Mouse (Mus musculus): ENCODE measurements around the gene Ttll5. TPM values are rescaled to one million over a fixed set of nuclear protein-coding genes. Genes with fewer than 3 reads are reported as not detected.

The Ttll5 gene
- polyA plus RNA-seq, 1 experiment, result 31.2 TPM

- H3K4me1 ChIP-seq (ENCODE audit: control insufficient read depth, insufficient read depth, low read length), result peaks cover 10% of the 10 kb centered on the region
- no peak overlapping the region for H3K27ac ChIP-seq (ENCODE audit: insufficient read depth, low read length)
- TF ChIP-seq POLR2A (IDR thresholded peaks at IDR 0.05; ENCODE audit: extremely low read depth, insufficient read depth, low read length), result no peak
- no peak for TF ChIP-seq CTCF (IDR thresholded peaks at IDR 0.05; ENCODE audit: extremely low read depth, insufficient read depth, low read length)
- no peak overlapping the region for H3K4me3 ChIP-seq (ENCODE audit: insufficient read depth, low read length)
These were observed 180.2 kb downstream of the Ttll5 start for GRCm38 (mm10) chr12:86004627-86005026.

- TF ChIP-seq CTCF (IDR thresholded peaks at IDR 0.05; ENCODE audit: extremely low read depth, insufficient read depth, low read length), result no peak
- no peak for TF ChIP-seq POLR2A (IDR thresholded peaks at IDR 0.05; ENCODE audit: extremely low read depth, insufficient read depth, low read length)
- H3K27ac ChIP-seq (ENCODE audit: insufficient read depth, low read length), result no peak overlapping the region
- no peak overlapping the region for H3K4me3 ChIP-seq (ENCODE audit: insufficient read depth, low read length)
- H3K4me1 ChIP-seq (ENCODE audit: control insufficient read depth, insufficient read depth, low read length), result peaks cover 3% of the 10 kb centered on the region
These were observed 182.9 kb downstream of the Ttll5 start for GRCm38 (mm10) chr12:86007377-86007776.

GRCm38 (mm10) chr12:86010656-86011055 lies 186.2 kb downstream of the Ttll5 start:
- H3K4me1 ChIP-seq (ENCODE audit: control insufficient read depth, insufficient read depth, low read length), result peaks cover 3% of the 10 kb centered on the region
- no peak overlapping the region for H3K4me3 ChIP-seq (ENCODE audit: insufficient read depth, low read length)
- H3K27ac ChIP-seq (ENCODE audit: insufficient read depth, low read length), result no peak overlapping the region
- TF ChIP-seq POLR2A (IDR thresholded peaks at IDR 0.05; ENCODE audit: extremely low read depth, insufficient read depth, low read length), result no peak
- TF ChIP-seq CTCF (IDR thresholded peaks at IDR 0.05; ENCODE audit: extremely low read depth, insufficient read depth, low read length), result no peak

GRCm38 (mm10) chr12:86012195-86012594 lies 187.7 kb downstream of the Ttll5 start:
- peaks cover 5% of the 10 kb centered on the region for H3K4me1 ChIP-seq (ENCODE audit: control insufficient read depth, insufficient read depth, low read length)
- H3K4me3 ChIP-seq (ENCODE audit: insufficient read depth, low read length), result no peak overlapping the region
- no peak overlapping the region for H3K27ac ChIP-seq (ENCODE audit: insufficient read depth, low read length)
- TF ChIP-seq POLR2A (IDR thresholded peaks at IDR 0.05; ENCODE audit: extremely low read depth, insufficient read depth, low read length) (no peak), CTCF (IDR thresholded peaks at IDR 0.05; ENCODE audit: extremely low read depth, insufficient read depth, low read length) (no peak)

- H3K4me3 ChIP-seq (ENCODE audit: insufficient read depth, low read length), result no peak overlapping the region
- H3K4me1 ChIP-seq (ENCODE audit: control insufficient read depth, insufficient read depth, low read length), result peaks cover 4% of the 10 kb centered on the region
- H3K27ac ChIP-seq (ENCODE audit: insufficient read depth, low read length), result no peak overlapping the region
- TF ChIP-seq CTCF (IDR thresholded peaks at IDR 0.05; ENCODE audit: extremely low read depth, insufficient read depth, low read length) (no peak), POLR2A (IDR thresholded peaks at IDR 0.05; ENCODE audit: extremely low read depth, insufficient read depth, low read length) (no peak)
These were observed 189.7 kb downstream of the Ttll5 start for GRCm38 (mm10) chr12:86014174-86014573.

GRCm38 (mm10) chr12:86014621-86015020 lies 190.2 kb downstream of the Ttll5 start:
- Histone ChIP-seq H3K27ac (ENCODE audit: insufficient read depth, low read length) (no peak overlapping the region), H3K4me3 (ENCODE audit: insufficient read depth, low read length) (no peak overlapping the region), H3K4me1 (ENCODE audit: control insufficient read depth, insufficient read depth, low read length) (peaks cover 4% of the 10 kb centered on the region)
- TF ChIP-seq POLR2A (IDR thresholded peaks at IDR 0.05; ENCODE audit: extremely low read depth, insufficient read depth, low read length) (no peak), CTCF (IDR thresholded peaks at IDR 0.05; ENCODE audit: extremely low read depth, insufficient read depth, low read length) (no peak)

- Histone ChIP-seq H3K4me3 (ENCODE audit: insufficient read depth, low read length) (no peak overlapping the region), H3K4me1 (ENCODE audit: control insufficient read depth, insufficient read depth, low read length) (peaks cover 4% of the 10 kb centered on the region), H3K27ac (ENCODE audit: insufficient read depth, low read length) (no peak overlapping the region)
- TF ChIP-seq POLR2A (IDR thresholded peaks at IDR 0.05; ENCODE audit: extremely low read depth, insufficient read depth, low read length), result no peak
- TF ChIP-seq CTCF (IDR thresholded peaks at IDR 0.05; ENCODE audit: extremely low read depth, insufficient read depth, low read length), result no peak
These were observed 190.7 kb downstream of the Ttll5 start for GRCm38 (mm10) chr12:86015114-86015513.

- H3K4me3 ChIP-seq (ENCODE audit: insufficient read depth, low read length), result no peak overlapping the region
- H3K4me1 ChIP-seq (ENCODE audit: control insufficient read depth, insufficient read depth, low read length), result peaks cover 4% of the 10 kb centered on the region
- TF ChIP-seq CTCF (IDR thresholded peaks at IDR 0.05; ENCODE audit: extremely low read depth, insufficient read depth, low read length), result no peak
- TF ChIP-seq POLR2A (IDR thresholded peaks at IDR 0.05; ENCODE audit: extremely low read depth, insufficient read depth, low read length), result no peak
- H3K27ac ChIP-seq (ENCODE audit: insufficient read depth, low read length), result no peak overlapping the region
These were observed 192.9 kb downstream of the Ttll5 start for GRCm38 (mm10) chr12:86017360-86017759.

- Histone ChIP-seq H3K4me3 (ENCODE audit: insufficient read depth, low read length) (no peak overlapping the region), H3K27ac (ENCODE audit: insufficient read depth, low read length) (no peak overlapping the region), H3K4me1 (ENCODE audit: control insufficient read depth, insufficient read depth, low read length) (peaks cover 4% of the 10 kb centered on the region)
- TF ChIP-seq POLR2A (IDR thresholded peaks at IDR 0.05; ENCODE audit: extremely low read depth, insufficient read depth, low read length) (no peak), CTCF (IDR thresholded peaks at IDR 0.05; ENCODE audit: extremely low read depth, insufficient read depth, low read length) (no peak)
These were observed 197.1 kb downstream of the Ttll5 start for GRCm38 (mm10) chr12:86021583-86021982.

GRCm38 (mm10) chr12:86022282-86022984 lies 198.0 kb downstream of the Ttll5 start:
- Histone ChIP-seq H3K4me3 (ENCODE audit: insufficient read depth, low read length) (no peak overlapping the region), H3K4me1 (ENCODE audit: control insufficient read depth, insufficient read depth, low read length) (no peaks in the 10 kb centered on the region), H3K27ac (ENCODE audit: insufficient read depth, low read length) (no peak overlapping the region)
- TF ChIP-seq POLR2A (IDR thresholded peaks at IDR 0.05; ENCODE audit: extremely low read depth, insufficient read depth, low read length) (no peak), CTCF (IDR thresholded peaks at IDR 0.05; ENCODE audit: extremely low read depth, insufficient read depth, low read length) (no peak)
